Mouse (Mus musculus) ES-Bruce4 (cell line): ENCODE data around the gene Cdpf1. TPM values are rescaled to one million over a fixed set of nuclear protein-coding genes. Genes with fewer than 3 reads are reported as not detected.
"Not testable (repeated sequence)": the region's sequence is repeated elsewhere in the genome, so short reads cannot be mapped to it uniquely, and the experiment has no call there.

ENCODE experiments used
- H3K27ac ChIP-seq: 2 replicates; pipeline ENCODE4 v1.5.1; 2012; ENCODE audit warnings: low read length, inconsistent platforms; ENCODE audit not compliant: insufficient read depth
- H3K27me3 ChIP-seq: 2 replicates; pipeline ENCODE4 v1.6.1; 2012; ENCODE audit warnings: mild to moderate bottlenecking, low read length, inconsistent platforms; ENCODE audit not compliant: control insufficient read depth, poor library complexity, insufficient read depth, severe bottlenecking
- H3K36me3 ChIP-seq: 2 replicates; pipeline ENCODE4 v1.6.1; 2012; ENCODE audit warnings: inconsistent platforms, mild to moderate bottlenecking, low read length, moderate library complexity; ENCODE audit not compliant: control insufficient read depth, poor library complexity, insufficient read depth, severe bottlenecking
- H3K4me1 ChIP-seq: one replicate; pipeline ENCODE4 v1.8.1; 2011; ENCODE audit warnings: low read length; ENCODE audit not compliant: control insufficient read depth, insufficient read depth
- H3K4me3 ChIP-seq: 2 replicates; pipeline ENCODE4 v1.5.1; 2011; ENCODE audit warnings: low read depth, mild to moderate bottlenecking, low read length
- H3K9ac ChIP-seq: 2 replicates; pipeline ENCODE4 v1.6.1; 2012; ENCODE audit warnings: low read depth, mild to moderate bottlenecking, inconsistent platforms; ENCODE audit not compliant: poor library complexity, severe bottlenecking
- H3K9me3 ChIP-seq: replicated peaks from 2 replicates; pipeline ENCODE4 v1.6.1; 2012; ENCODE audit warnings: mild to moderate bottlenecking, low read length, inconsistent platforms; ENCODE audit not compliant: control insufficient read depth, poor library complexity, insufficient read depth, severe bottlenecking
- CTCF ChIP-seq: IDR thresholded peaks from one replicate; pipeline ENCODE4 v1.8.1; 2011; ENCODE audit warnings: low read depth, low read length
- EP300 ChIP-seq: IDR thresholded peaks from 2 replicates; pipeline ENCODE4 v1.6.1; 2011; ENCODE audit warnings: low read depth, low read length; ENCODE audit not compliant: insufficient read depth
- POLR2A ChIP-seq: IDR thresholded peaks from one replicate; pipeline ENCODE4 v1.8.1; 2011; ENCODE audit warnings: low read length; ENCODE audit not compliant: insufficient read depth
- polyA plus RNA-seq: library from polyadenylated mRNA; stranded (reverse); fragments of >200 nt; gene quantifications from 2 replicates; pipeline ENCODE4 v1.2.4, GENCODE M21; 2011; ENCODE audit warnings: low read depth; ENCODE audit not compliant: missing spikeins, insufficient read depth, insufficient read length

Gene Cdpf1
- polyA plus RNA-seq, 1 experiment = 18.1 TPM

DNA sequence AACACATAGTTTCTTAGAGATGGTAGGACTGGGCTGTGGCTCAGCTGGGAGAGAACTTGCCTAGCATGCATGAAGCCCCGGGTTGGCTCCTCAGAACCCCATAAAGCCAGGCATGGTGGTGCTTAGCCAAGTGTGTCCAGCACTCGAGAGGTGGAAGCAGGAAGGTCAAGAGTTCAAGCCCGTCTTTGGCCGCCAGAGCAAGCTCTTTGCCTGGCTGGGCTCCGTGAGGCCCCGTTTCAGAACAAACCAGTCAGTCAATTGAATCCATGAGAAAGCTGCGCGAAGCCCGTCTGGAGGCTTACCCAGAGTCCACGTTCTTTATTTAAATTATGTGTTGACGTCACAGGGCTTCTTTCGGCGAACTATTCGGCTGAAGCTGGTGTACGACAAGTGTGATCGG is 22.9 kb downstream of the Cdpf1 start:
- no peak overlapping the region for H3K9ac ChIP-seq
- H3K27ac ChIP-seq = no peak overlapping the region
- no peaks in the 10 kb centered on the region for H3K9me3 ChIP-seq
- H3K4me3 ChIP-seq = no peak overlapping the region
- H3K27me3 ChIP-seq = no peaks in the 10 kb centered on the region
- no peaks in the 10 kb centered on the region for H3K4me1 ChIP-seq
- TF ChIP-seq POLR2A (no peak), EP300 (no peak), CTCF (no peak)
- H3K36me3 ChIP-seq = no peaks in the 10 kb centered on the region

DNA sequence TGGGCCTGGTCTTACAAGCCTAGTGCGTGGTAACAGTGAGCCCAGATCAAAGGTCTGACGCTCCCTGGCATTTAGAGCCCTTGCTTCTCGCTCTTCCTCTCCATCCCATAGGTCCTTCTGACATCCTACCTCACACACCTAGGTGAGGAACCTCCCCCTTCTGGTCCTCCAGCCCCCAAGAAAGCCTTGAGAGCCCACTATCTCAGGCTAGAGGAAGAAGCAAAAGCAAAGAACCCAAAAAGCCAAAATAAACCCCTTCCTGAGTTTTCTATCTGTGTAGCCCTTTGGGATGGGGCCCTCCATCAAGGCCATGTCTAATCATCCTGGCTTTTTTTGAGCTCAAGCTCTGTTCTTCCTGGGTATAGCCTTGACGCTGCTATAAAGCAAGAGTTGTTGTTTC is 23.4 kb downstream of the Cdpf1 start:
- Histone ChIP-seq H3K4me1 (no peaks in the 10 kb centered on the region), H3K27me3 (no peaks in the 10 kb centered on the region), H3K9me3 (no peaks in the 10 kb centered on the region), H3K4me3 (no peak overlapping the region), H3K27ac (no peak overlapping the region), H3K9ac (no peak overlapping the region), H3K36me3 (no peaks in the 10 kb centered on the region)
- TF ChIP-seq EP300 (no peak), CTCF (no peak), POLR2A (no peak)

- Histone ChIP-seq H3K27me3 (no peaks in the 10 kb centered on the region), H3K4me3 (no peak overlapping the region), H3K36me3 (no peaks in the 10 kb centered on the region), H3K27ac (no peak overlapping the region), H3K9ac (no peak overlapping the region), H3K9me3 (no peaks in the 10 kb centered on the region), H3K4me1 (no peaks in the 10 kb centered on the region)
- TF ChIP-seq CTCF (no peak), EP300 (no peak), POLR2A (no peak)
These were observed 24.0 kb downstream of the Cdpf1 start for GRCm38 (mm10) chr15:85787482-85787881.

- H3K27me3 ChIP-seq = no peaks in the 10 kb centered on the region
These were observed 24.8 kb downstream of the Cdpf1 start for GRCm38 (mm10) chr15:85786711-85787110.

DNA sequence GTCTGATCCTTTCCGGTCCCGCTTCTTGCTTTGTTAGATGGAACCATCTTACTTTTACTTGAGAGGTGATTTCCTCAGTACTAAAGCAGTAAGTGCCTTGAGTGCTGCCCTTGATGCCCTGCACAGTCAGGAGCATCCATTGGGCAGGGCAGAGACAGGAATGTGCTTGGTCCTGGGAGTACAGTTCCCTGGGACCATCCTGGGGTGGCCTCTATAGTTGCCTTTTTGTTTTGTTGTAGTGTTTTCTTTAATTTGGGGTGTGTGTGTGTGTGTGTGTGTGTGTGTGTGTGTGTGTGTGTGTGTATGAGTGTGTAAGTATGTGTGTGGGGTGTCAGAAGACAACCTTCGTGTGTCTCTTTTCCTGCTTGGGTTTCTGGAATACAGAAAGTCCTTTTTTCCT is 27.2 kb downstream of the Cdpf1 start:
- Histone ChIP-seq H3K9ac (no peak overlapping the region), H3K36me3 (no peaks in the 10 kb centered on the region), H3K27me3 (no peaks in the 10 kb centered on the region; the same call in 1 of the 2 replicates), H3K27ac (no peak overlapping the region), H3K9me3 (no peaks in the 10 kb centered on the region), H3K4me1 (no peaks in the 10 kb centered on the region), H3K4me3 (no peak overlapping the region)
- TF ChIP-seq CTCF = no peak
- no peak for TF ChIP-seq POLR2A
- TF ChIP-seq EP300 = no peak

More at GRCm38 (mm10) chr15:85786711-85787110, 24.8 kb downstream of the Cdpf1 start:
- Histone ChIP-seq H3K9ac (no peak overlapping the region), H3K36me3 (no peaks in the 10 kb centered on the region), H3K27ac (no peak overlapping the region), H3K4me1 (no peaks in the 10 kb centered on the region), H3K4me3 (no peak overlapping the region), H3K9me3 (no peaks in the 10 kb centered on the region)
- no peak for TF ChIP-seq CTCF
- no peak for TF ChIP-seq POLR2A
- no peak for TF ChIP-seq EP300

DNA sequence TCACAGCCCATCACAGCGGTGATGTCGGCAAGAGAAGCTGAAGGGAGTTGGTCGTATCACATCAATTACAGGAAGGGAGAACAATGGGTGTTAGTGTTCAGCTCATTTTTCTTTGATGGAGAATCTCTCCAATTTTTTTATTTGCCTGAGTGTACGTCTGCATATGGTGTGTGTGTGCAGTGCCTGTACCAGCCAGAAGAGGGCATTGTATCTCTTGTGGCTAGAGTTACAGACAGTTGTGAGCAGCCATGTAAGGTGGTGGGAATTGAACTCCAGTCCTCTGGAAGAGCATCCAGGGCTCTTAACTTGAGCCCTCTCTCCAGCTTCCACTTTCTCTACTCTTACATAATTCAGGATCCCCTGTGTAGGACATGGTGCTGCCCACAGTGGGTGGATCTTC is 28.4 kb downstream of the Cdpf1 start:
- TF ChIP-seq CTCF (peak; percentile 9), EP300 (no peak)
- Histone ChIP-seq H3K9me3 (no peaks in the 10 kb centered on the region), H3K4me1 (no peaks in the 10 kb centered on the region), H3K36me3 (no peaks in the 10 kb centered on the region), H3K27ac (no peak overlapping the region), H3K9ac (no peak overlapping the region), H3K4me3 (no peak overlapping the region), H3K27me3 (no peaks in the 10 kb centered on the region; the same call in 1 of the 2 replicates)

DNA sequence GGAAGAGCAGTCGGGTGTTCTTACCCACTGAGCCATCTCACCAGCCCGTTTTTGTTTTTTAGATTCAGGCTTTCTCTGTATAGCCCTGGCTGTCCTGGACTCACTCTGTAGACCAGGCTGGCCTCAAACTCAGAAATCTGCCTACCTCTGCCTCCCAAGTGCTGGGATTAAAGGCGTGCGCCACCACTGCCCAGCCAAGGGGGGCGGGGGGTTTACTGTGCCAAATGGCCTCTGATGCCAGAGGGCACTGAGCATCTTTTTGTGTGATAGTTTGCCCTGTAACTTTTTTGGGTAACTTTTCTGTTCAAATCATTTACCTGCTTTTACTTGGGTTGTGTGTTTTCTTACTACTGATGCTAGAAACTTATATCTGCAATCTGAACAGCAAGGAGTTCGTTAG is 32.6 kb downstream of the Cdpf1 start:
- not testable (repeated sequence) for H3K4me3 ChIP-seq, H3K27ac ChIP-seq, H3K27me3 ChIP-seq, H3K9me3 ChIP-seq, H3K4me1 ChIP-seq, H3K9ac ChIP-seq, H3K36me3 ChIP-seq
